Mouse (Mus musculus) heart, adult 2 months (tissue): ENCODE measurements at regions not wholly inside any gene's neighbourhood (a gene's known extent, or its start where the extent isn't known, plus 50 kb on each side); places are given as distances from the start of the nearest gene placed in this dataset.

Experiments
- CTCF ChIP-seq: fragments of 200-600 bp; IDR thresholded peaks from 2 replicates; pipeline ENCODE4 v1.8.1; 2022; ENCODE audit warnings: antibody characterized with exemption, mild to moderate bottlenecking, moderate library complexity
- POLR2A ChIP-seq: fragments of 200-500 bp; IDR thresholded peaks from 2 replicates; pipeline ENCODE4 v1.6.1; 2011; ENCODE audit warnings: mild to moderate bottlenecking, low read depth, low read length, control low read depth; ENCODE audit not compliant: insufficient read depth

DNA sequence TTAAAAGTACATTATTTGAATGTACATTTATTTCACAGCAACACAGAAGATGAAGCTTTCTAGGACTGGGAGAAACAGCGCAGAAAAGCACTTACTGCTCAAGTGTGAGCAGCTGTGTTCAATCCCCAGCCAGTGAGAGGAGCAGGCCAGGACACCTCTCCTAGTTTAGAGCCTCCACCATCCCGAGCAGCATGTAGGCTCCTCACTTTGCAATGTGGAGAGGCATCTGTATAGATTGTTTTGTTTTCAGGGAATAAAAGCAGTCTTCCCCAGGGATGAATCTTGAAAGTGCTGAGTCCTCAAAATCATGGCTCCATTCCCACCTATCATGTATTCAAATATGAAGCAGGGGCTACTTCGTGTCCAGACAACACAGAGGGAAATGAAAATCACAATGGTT lies 293.1 kb downstream of the Cdh26 start:
- no peak for TF ChIP-seq CTCF
- TF ChIP-seq POLR2A = no peak
